Mouse (Mus musculus) stomach, postnatal 0 days (tissue): ENCODE measurements around the gene Gm17606.

ENCODE experiments used
- CTCF ChIP-seq: IDR thresholded peaks from 2 replicates; pipeline ENCODE4 v1.5.1; 2016; ENCODE audit warnings: antibody characterized with exemption, low read depth, mild to moderate bottlenecking, moderate library complexity
- EP300 ChIP-seq: optimal IDR thresholded peaks from 2 replicates; pipeline ENCODE3; 2016; ENCODE audit warnings: antibody characterized with exemption

DNA sequence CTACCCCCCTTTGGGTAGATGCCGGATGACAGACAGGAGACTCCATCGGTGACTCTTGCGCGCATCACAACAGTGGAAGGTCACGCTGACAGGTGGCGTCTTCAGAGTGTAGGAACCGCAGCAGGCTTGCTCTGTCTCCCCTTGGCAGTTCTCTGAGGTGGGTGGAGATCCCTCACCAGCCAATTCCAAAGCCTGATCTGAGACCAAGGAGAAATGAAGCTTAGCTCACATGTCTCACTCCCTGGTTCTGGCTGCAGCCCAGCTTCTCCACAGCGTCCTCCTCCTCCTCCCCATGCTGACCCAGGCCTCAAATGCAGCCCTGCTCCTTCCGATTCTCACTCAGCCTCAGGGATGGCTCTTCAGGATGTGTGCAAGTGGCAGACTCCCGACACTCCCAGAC is 15.8 kb upstream of the Gm17606 start:
- TF ChIP-seq CTCF (no peak), EP300 (no peak)
